Mouse (Mus musculus) ovary, postnatal 10 days (tissue): ENCODE measurements around the gene Gga2.
A peak's percentile ranks its signal among the peaks of the same experiment; 100 is the strongest.

ENCODE experiments used
- DNase-seq: peaks from one replicate; pipeline ENCODE4 v3.0.0; 2022; ENCODE audit warnings: low spot score

Gene Gga2

DNA sequence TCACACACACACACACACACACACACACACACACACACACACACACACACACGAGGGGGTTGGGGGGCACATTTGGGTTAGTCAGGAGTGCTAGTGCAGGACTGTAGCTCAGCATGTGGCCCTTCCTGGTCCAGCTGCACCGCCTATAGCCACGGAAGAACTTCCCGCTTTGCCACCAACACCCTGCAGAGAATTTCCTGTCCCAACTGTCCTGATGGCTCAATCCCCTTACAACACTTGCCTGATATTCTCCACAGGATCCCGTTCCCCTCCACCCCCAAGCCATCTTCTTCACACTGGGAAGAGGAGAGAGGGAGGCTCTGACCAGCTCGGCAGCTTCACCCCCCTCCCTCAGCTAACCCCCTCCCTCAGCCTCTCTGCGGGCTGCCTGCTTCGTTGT lies 20.6 kb downstream of the Gga2 start:
- DNase-seq, result no peak

DNA sequence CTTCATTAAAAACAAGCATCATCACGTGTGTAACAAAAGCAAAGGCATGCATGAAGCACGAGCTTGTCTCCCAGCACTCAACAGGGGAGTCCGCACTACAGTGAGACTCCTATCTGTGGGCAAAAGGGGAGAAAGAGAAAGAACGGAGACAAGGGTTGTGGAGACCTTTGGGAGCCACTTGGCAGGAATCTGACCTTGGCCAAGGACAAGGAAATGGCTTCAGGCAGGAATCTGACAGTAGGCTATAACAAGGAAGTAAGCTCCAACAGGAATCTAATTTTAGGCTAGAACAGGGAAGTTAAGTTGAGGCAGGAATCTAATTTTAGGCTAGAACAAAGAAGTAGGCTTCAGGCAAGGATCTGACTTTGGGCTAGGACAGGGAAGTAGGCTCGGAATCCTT lies 25.1 kb downstream of the Gga2 start:
- DNase-seq, result no peak

DNA sequence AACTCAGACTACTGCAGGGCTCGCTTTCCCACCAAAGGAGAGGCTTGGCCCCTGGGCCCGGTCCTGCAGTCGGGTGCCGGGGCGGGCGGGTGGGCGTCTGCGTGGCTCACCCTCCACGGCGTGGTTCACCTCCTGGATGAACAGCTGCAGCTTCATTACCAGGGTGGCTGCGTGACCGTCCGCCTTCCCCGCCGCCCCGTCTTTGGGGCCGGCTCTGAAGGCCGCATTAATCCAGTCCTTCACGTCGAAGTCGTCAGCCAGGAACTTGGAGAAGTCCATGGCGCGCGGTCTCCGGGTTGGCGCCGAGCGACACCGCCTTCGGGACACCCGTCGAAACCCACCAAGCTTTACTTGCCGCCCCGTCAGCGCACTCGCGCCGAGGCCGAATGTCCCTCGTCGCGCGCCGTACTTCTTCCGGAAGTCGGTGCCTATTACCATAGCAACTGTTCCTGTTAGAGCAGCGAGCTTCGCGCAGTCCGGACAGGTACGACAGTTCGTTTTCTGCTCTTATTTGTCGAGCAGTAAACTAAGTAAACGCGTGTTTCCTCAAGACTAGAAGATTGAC lies 39.6 kb downstream of the Gga2 start, which contains the start of gene Cog7:
Gene Cog7, minus strand, starts transcription at position 405 of the 565 bp plus-strand sequence.
- peak; percentile 89 for DNase-seq

DNA sequence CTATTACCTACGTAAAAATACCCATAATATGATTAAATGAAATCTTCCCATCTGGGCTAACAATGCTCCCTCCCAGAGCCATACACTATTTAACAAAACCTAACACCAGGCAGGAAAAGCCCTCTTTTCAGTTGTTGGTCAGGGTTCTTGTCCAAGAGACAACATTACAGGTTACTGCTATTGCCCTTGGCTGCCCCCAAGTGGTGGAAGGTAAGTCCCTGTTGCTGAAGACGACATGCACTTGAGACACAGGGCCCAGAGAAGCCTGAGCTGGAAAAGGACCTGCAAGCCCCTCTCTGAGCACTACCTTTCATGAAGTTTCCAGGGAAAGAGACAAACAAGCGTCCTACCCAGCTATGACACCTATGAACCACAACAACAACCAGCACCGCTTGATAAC lies 46.0 kb downstream of the Gga2 start:
- no peak for DNase-seq

DNA sequence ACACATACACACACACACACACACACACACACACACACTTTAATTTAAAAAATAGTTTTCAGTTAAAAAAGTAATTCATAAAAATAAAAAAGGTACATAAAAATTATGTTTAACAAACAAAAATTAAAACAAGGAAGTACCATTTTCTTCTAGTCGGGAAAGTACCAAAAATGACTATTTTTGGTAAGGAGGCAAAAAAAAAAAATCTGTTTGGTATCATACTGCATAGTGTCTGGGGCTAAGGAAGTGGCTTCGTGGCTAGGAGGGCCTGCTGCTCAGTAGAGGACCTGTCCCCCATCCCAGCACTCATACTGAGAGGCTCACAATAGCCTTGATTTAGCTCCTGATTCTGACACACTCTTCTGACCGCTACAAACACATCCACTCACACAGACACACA lies 49.3 kb downstream of the Gga2 start:
- no peak for DNase-seq

DNA sequence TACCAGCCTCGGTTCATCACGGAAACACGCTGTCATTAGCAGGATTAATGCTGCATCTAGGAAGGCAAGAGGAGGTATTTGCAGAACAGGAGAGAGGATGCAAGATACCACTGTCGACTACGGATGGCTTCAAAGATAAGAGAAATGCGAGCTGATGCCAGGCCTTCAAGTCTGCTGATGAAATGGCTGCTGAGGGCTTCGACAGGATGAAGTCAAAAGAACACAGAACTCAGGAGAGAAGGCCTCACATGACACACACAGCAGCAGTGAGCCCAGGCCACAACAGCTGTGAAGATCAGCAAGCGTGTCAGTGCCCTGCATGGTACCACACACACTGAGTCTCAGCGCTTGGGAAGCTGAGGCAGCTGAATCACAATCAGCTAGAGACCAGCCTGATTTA lies 50.8 kb downstream of the Gga2 start:
- no peak for DNase-seq

DNA sequence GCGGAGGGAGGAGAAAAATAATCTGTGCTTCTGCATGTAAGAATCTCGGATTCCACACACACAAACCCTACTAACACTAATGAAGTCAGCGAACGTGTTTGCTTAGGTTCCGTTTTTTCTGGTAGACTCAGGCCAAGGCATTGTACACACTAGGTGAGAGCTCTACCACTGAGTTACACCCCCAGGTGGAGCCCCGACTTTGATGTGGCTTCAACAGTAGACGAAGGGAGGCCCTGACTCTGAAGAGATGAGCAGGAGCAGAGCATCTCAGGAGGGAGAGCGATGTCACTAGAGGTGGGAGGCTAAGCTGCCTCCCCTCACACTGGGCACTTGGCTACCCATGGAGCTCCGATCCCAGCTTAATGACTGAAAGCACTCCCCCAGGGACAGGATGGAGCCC lies 52.2 kb downstream of the Gga2 start:
- DNase-seq, result no peak

DNA sequence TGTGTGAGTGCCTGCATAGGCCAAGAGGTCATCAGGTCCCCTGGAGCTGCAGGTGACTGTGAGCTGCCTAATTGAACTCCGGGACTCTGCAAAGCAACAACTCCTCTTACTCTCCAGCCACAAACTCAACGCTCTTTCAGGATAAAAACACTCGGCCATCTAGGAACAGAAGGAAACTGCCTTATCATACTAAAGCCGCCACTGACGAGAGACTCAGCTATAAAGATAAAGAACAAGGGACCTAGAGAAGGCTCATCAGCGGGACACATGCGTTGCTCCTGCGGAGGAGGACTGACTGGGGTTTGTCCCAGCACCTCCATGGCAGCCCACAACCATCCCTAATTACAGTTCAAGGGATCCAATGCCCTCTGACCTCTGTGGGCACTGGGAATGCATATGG lies 52.8 kb downstream of the Gga2 start:
- DNase-seq, result no peak

DNA sequence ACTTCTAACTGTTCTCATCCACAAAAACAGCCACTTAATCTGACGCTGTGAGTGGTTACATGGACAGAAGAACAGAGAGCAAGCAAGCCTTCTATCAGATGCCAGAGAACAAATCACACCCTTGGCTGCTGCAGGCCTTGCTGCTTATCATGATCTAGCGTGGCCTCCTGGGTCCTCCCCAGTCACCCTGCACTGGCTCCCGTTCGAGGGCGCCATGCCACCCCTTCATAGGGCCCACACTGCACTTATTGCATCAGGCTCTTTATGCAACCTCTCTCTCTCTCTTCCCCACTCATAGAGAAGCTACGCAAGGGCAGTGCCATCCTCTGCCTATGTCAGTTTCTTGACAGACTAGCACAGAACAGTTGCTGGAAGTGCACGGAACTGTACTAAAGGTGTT lies 54.9 kb downstream of the Gga2 start:
- DNase-seq, result no peak

DNA sequence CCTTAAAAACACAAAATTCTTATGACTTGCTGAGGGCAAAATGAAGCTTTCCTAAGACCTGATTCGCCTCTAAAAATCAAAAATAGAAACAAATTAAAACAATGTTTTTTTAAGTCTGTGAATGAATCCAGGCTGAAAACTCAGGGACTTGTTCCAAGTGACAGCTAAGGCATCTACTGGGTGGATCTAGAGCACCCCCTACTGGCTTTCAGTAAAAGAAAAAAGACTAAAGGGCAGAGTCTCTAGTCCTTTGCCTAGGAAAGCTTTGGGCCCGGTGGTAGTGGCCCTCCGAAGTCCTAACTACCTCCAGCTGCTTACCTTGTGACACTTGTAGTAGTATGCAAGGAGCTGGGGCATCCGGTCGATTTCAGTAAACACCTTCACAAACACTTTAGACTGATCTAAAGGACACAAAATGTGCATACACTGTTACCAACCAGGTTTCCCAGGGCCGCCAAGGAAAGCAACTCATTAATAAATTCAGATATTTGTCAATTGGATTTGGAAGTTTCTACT lies 57.1 kb downstream of the Gga2 start:
- DNase-seq, result no peak

DNA sequence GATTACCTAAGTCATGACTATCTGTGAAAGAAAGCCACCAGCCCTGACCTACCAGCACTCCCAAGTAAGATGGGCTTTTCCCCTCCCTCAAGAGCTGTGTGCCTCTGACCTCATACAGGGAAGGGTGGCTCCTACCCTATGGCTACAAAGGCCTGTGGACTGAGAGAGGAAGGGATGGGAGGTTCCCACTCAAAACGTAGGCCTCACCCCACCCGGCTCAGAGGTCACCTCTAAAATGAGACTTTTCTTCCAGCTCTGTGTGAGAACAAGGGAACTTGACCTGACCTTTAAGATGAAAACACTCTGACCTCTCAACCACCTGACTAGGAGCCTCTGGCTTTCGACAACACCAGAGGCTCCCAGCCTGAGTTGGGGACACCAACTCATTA lies 58.5 kb downstream of the Gga2 start:
- DNase-seq, result no peak

DNA sequence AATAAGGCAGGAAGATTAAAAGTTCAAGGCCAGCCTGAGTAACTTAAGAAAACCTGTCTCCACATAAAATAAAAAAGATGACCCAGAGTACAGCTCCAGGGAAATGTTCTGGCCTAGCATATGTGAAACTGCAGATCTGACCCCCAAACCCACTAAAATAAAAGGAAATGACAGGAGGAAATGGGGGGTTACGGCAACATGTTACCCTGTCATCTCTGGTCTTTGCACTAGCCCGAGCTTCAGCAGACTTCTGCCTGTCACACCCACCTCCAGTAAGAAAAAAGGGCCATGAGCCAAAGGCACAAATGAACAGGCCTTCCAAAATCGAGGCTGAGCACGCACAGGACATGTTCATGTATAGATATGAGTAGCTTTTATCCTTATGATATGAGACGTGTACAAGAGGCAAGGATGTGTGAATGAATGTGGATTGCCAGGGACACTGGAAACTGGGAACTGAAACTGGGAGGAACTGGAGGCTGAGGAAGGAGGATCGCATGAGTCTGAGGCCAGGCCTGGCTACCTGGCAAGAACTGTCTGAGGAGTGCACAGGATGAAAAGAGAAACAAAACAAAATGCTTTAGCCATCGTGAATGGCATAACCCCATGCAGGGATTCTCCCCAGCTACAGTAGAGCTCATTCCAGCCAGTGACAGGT lies 59.0 kb downstream of the Gga2 start:
- DNase-seq, result no peak

DNA sequence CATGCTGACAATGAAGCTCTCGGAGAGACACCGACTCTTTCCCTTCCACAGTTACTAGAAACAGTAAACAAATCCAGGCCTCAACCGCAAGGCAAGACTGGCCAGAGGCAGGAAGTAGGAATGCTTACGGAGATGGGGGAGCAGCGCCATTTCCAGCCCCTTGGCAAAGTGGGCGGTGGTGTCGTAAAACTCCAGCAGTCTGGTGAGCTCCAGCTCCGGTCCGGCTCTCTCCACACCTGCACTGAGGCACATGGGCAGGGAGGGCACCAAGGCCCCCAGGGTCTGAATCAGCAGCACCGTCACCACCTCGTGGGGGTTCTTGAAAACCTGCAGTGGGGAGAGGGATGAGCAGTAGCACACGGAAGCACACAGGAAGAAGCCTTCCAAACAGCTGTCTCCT lies 65.2 kb downstream of the Gga2 start:
- DNase-seq, result no peak

DNA sequence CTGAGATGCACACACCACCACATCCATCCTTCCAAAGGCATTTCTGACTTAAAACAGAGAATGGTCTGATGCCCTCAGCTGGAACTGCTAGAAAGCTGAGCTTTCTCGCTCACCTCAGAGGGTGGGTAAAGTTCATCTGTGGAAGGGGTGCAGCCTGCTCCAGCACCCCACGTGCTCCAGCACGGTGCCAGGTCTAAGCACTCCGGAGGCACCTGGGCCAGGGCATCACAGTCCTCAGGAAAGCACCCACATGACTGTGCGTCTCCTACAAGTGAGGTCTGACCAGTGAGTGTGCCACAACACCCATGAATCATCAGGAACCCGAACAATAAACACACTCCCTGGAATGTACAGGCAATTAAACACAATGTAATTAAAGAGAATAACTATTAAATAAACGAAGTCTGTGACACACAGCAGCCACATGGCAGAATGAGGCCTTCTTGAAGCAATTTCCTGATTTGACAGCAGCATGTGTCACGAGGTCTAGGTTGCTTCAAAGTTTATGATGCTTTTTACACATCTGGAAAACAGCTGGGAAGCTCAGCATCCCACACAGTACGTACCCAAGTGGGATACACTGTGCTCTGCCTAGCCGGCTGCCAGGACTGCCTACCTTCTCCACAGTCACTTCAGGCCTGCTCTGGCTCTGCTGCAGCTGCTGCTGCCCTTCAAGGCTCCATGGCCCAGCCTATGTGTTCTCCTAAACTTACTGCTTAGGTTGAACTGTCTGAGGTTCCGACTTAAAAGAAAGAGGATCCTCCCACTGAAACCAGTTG lies 65.9 kb downstream of the Gga2 start:
- no peak for DNase-seq

DNA sequence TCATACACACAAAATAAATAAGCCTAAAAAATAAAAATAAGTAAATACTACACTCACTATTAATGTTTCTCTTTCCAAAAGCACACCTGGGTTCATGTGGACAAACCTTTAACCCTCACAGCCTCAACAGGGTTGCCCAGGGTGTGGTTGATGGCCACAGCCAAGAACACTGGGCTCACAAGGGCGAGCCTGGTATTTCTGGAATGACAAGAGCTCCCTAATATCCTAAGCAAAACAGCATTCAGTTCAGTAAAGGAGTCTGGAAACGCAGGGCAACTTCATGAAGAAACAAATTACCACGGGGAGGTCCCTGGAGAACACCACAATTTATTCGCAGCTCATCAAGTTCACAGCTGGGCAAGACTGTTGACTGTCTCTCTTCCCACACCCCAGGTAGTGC lies 73.5 kb downstream of the Gga2 start:
- no peak for DNase-seq

DNA sequence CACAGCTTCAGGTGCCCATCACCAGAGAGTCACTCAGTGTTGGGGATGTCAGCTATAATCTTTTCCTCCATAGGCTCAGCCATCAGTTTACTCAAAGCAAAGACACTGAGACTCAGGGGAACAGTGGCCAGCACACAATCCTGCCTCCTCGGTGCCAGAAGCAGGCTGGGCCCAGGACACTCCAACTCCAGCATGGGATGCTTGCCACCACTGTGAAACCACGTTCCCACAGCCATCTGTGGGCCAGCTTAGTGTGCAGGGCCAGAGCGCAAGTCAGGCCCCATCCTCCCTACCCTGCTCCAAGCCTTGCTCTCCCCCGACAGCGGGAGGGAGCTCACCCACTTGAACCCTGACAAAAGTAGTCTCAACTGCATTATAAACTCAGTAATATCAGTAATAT lies 74.8 kb downstream of the Gga2 start:
- DNase-seq, result no peak

DNA sequence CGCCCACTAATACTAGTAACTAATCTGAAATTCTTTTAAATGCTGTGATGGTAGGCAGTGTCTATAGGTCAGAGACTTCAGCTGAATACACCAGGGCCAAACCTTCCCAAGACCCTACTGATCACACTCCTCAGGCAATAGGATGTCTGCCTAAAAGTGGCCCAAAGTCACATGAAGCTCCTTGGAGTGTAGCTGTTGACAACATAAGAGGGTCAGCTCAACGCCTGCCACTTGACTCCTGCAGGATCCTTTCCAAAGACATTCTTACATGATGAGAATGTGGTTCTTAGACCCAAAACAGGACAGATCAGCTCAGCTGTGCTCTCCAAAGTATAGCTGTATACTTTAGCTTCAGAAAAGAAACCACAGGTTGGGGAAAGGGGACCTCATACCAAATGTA lies 78.7 kb downstream of the Gga2 start:
- no peak for DNase-seq

DNA sequence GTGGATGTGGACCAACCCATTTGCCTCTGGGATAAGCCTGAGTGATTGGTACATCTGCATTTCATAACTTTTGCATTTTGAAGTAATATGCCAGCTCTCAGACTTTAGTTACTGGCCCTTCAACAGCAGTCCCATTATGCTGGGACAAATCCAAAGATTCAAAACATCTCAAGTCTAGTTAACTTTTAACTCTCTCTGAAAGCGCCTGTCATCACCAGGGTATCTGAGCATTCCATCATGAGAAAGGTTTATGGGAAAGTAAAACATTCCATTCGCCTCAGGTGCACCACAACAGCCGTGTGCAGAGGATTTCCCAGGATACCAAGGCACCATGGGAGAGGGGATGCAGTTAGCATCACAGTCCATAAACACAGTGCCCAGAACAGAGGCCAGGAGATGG lies 79.4 kb downstream of the Gga2 start:
- DNase-seq, result no peak

DNA sequence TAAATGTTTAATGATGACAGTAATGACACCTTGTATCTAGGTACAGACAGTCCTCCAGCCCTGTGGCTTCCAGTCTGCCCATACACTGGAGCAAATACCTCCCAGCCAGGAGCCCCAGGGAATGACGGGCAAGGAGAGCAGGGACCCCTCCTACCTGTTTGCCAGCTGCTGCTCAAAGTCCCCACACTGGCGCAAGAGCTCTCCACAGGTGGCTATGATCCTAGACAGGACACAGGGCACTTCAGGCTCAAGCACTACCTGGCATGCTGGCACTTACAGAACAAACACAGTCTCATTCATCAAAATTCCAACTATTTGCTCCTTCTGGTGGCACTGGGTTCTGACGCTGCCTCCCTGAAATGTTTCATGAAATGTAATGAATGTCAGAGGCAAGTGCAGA lies 80.0 kb downstream of the Gga2 start:
- no peak for DNase-seq

DNA sequence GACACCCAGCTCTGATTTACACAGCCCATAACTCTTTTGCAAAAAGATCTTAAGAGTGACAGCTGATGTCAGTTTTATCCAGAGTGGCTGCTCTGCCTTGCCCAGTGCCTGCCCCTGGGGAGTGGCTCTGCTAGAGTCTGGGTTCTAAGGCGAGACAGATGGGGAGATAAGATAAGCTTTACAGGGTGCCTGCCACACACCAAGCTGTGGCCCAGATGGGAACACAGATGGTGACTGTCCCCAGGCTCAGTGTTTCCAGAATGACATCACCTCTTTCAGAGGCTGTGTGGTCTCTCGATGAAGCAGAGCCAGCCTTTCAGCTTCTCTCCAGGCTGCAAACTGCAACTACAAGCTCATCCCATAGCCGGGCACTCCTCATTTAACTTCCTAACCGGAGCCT lies 81.3 kb downstream of the Gga2 start:
- DNase-seq, result no peak

DNA sequence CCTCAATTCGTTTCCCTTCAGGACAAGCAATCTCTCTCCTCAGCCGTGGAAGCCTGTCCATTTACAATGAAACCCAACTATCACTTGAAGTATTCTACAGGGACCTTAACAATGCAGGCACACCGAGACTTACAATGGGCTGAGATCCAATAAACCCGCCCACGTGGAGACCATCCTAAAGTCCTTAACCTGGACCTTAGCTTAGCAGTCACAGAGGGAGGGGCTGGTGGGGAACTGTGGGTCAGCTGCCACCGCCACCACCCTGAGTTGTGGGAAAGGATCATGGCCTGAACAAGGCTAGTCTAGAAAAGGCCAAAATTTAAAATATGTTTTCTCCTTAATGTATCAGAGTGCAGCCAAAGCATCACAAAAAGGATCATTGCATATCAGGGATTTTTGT lies 81.8 kb downstream of the Gga2 start:
- no peak for DNase-seq

DNA sequence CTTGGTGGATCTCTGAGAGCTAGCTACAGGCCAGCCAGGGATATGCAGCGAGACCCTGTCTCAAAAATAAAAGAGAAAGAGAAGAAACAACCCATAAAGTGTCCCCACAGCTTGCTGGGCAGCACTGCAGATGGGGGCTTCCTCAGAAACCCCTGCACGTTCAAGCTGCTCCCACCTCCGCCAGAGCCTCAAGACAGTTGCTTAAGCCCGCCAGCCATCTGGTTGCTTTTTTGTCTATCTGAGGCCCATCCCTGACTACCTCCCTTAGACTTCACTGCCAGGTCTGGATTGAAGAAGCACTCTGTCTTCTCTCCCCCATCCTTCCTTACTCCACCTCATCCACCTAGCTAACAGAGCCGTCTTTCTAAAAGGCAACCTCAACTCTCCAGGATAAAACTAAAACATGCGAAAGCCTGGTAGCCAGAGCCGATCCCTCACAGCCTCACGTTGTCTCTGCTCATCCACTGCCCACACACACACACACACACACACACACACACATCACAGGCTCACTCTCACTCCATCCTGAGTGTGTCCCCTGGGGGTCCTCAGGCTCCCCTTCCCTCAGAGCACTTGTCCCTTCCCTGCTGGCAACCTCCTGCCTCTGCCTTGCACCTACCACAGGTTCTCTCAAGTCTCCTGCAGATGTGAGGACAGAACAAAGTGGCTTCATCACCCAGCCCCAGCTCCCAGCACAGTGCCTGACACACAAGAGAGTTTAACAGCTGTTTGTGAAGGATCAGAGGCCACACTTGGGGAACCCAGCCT lies 82.7 kb downstream of the Gga2 start:
- DNase-seq, result no peak
